Mouse (Mus musculus) spleen, postnatal 36 days (tissue): ENCODE data around the gene Rmi1.
"Not testable (repeated sequence)": the region's sequence is repeated elsewhere in the genome, so short reads cannot be mapped to it uniquely, and the experiment has no call there.

ENCODE experiments used
- DNase-seq, 2 experiments: peaks; one replicate each; pipeline ENCODE4 v3.0.0; 2022; ENCODE audit warnings: low spot score in 2 of 2, mixed read lengths in 1 of 2

Rmi1 gene

GRCm38 (mm10) chr13:58401135-58402002 lies 679 bp upstream of the Rmi1 start:
- peak; percentile 75 to 80 for DNase-seq

- DNase-seq = no peak
Measured at GRCm38 (mm10) chr13:58402744-58403110, 679 bp downstream of the Rmi1 start.

GRCm38 (mm10) chr13:58403243-58403642 lies 1.2 kb downstream of the Rmi1 start, which contains the start of gene Hnrnpk:
Hnrnpk (minus strand) TSS chr13:58403343.
- not testable (repeated sequence) for DNase-seq

GRCm38 (mm10) chr13:58411073-58411472 lies 9.0 kb downstream of the Rmi1 start:
- no peak for DNase-seq

- no peak for DNase-seq
Measured at GRCm38 (mm10) chr13:58415374-58415773, 13.3 kb downstream of the Rmi1 start.

- DNase-seq = no peak
Measured at GRCm38 (mm10) chr13:58415838-58416237, 13.8 kb downstream of the Rmi1 start.

- peak; percentile 56 to 59 for DNase-seq
Measured at GRCm38 (mm10) chr13:58418656-58419055, 16.6 kb downstream of the Rmi1 start.

- peak in 1 of 2 experiments; percentile 20 for DNase-seq
Measured at GRCm38 (mm10) chr13:58419266-58419665, 17.2 kb downstream of the Rmi1 start.

GRCm38 (mm10) chr13:58421026-58421425 lies 19.0 kb downstream of the Rmi1 start:
- no peak for DNase-seq

- DNase-seq = no peak
Measured at GRCm38 (mm10) chr13:58422242-58422641, 20.2 kb downstream of the Rmi1 start.

GRCm38 (mm10) chr13:58423061-58423660 lies 21.1 kb downstream of the Rmi1 start:
- no peak for DNase-seq

GRCm38 (mm10) chr13:58439716-58440115 lies 37.7 kb downstream of the Rmi1 start:
- no peak for DNase-seq

- no peak for DNase-seq
Measured at GRCm38 (mm10) chr13:58443326-58443725, 41.3 kb downstream of the Rmi1 start.

GRCm38 (mm10) chr13:58443787-58444186 lies 41.7 kb downstream of the Rmi1 start:
- peak; percentile 88 to 89 for DNase-seq

- no peak for DNase-seq
Measured at GRCm38 (mm10) chr13:58446541-58446940, 44.5 kb downstream of the Rmi1 start.

- DNase-seq = no peak
Measured at GRCm38 (mm10) chr13:58450459-58451182, 48.6 kb downstream of the Rmi1 start.

- DNase-seq = no peak
Measured at GRCm38 (mm10) chr13:58452246-58452645, 50.2 kb downstream of the Rmi1 start.

GRCm38 (mm10) chr13:58452651-58453413 lies 50.8 kb downstream of the Rmi1 start:
- peak in 1 of 2 experiments; percentile 11 for DNase-seq

- peak; percentile 42 to 52 for DNase-seq
Measured at GRCm38 (mm10) chr13:58453541-58453940, 51.5 kb downstream of the Rmi1 start.

- no peak for DNase-seq
Measured at GRCm38 (mm10) chr13:58456547-58456946, 54.5 kb downstream of the Rmi1 start.

GRCm38 (mm10) chr13:58458811-58459210 lies 56.8 kb downstream of the Rmi1 start:
- DNase-seq = not testable (repeated sequence)
